Mouse (Mus musculus): ENCODE measurements around the gene Wiz. TPM values are rescaled to one million over a fixed set of nuclear protein-coding genes. Genes with fewer than 3 reads are reported as not detected.

Gene Wiz
- total RNA-seq, 2 experiments from 2014 or later, result 17.5 to 24.5 TPM

- no peak for DNase-seq
Measured at GRCm38 (mm10) chr17:32349037-32349732, 40.1 kb downstream of the Wiz start.

- DNase-seq, result no peak
Measured at GRCm38 (mm10) chr17:32348406-32348805, 40.8 kb downstream of the Wiz start.

GRCm38 (mm10) chr17:32341102-32341501 is 48.1 kb downstream of the Wiz start:
- no peak for DNase-seq

DNA sequence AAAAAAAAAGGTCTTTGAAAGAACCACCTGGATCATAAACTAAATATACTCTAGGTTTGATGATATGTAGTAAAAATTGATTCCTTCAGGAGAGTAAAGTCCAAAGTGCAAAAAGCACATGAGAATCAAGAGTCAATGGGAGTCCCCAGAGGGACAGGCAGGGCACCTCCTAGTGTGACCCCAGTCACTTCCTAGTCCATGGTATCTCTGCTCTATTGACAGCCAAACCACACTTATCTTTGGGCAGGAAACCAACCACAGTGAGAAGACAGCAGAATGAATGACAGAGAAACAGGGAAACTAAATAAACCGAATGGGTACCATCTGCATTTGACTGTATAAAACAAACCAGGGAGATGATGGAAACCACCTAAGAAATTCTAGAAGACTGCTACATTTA is 49.1 kb downstream of the Wiz start:
- DNase-seq, result no peak

GRCm38 (mm10) chr17:32335869-32336268 is 53.4 kb downstream of the Wiz start:
- no peak for DNase-seq

- no peak for DNase-seq
Measured at GRCm38 (mm10) chr17:32334921-32335320, 54.3 kb downstream of the Wiz start.

DNA sequence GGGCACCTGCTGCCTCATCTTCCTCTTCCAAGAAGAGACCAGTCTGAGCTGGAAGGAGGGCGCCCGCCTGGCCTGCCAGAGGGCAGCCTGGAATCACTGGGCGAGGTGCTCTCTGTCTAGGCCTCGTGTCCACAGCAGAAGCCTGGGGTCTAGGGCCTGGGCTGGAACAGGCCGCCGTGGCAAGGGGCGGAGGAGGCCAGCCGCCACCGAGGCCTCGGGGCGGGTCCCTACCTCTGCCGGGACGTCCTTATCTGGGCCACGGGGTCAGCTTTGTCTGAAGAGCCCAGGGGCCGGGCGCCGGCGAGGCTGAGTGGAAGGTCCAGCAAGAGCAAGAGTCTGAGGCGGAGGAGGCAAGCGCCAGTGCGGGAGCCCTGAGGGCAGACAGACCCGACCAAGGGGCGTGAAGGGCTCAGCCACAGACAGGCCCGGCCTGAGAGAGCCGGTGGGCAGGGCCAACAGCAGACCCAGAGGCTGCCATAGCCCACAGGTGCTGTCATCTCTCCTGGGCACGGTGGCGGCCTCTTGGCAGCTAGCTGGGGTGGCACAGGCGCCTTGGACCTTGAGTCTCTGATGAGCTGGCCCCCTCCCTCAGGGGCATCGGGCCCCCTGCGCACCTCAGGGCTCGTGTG is 55.5 kb downstream of the Wiz start:
- DNase-seq, result no peak

- DNase-seq, result no peak
Measured at GRCm38 (mm10) chr17:32327501-32327900, 61.7 kb downstream of the Wiz start.

DNA sequence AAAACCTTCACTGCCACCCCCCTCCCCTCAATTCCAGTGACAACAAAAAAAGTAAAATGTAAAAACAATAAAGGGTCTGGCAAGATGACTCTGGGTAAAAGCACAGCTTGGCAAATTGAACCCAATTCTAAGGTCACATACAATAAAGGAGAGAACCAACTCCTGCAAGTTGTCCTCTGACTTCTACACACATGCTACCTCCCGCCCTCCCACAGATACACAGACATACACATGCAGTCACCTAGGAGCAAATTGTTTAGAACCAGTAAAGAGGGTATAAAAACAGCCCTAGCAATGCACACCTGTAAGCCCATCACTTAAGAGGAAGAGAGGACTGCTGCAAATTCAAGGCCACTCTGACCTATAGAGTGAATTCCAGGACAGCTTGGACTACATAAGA is 66.4 kb downstream of the Wiz start:
- DNase-seq, result no peak

- DNase-seq, result no peak
Measured at GRCm38 (mm10) chr17:32321836-32322235, 67.4 kb downstream of the Wiz start.

DNA sequence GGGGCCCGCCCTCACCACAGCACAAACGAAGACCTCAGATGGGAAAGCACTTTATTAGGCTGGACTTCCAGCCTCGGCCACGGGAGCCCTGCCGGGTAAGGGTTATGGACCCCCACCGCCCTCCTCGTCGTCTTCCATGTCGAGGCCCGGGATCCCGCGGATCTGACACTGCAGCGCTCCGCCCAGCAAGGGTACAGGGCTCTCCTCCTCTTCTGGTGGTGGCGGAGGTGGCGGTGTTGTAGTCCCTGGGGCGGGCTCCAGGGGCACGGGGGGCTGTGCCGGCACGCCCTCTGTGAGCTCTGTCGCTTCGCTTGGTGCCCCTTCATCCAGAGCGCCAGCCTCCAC is 67.9 kb downstream of the Wiz start:
- no peak for DNase-seq

- DNase-seq, result peak; percentile 93
Measured at GRCm38 (mm10) chr17:32320597-32321389, 68.4 kb downstream of the Wiz start, which contains the start of gene Akap8. Gene Akap8, minus strand, starts transcription at chr17:32321238.

DNA sequence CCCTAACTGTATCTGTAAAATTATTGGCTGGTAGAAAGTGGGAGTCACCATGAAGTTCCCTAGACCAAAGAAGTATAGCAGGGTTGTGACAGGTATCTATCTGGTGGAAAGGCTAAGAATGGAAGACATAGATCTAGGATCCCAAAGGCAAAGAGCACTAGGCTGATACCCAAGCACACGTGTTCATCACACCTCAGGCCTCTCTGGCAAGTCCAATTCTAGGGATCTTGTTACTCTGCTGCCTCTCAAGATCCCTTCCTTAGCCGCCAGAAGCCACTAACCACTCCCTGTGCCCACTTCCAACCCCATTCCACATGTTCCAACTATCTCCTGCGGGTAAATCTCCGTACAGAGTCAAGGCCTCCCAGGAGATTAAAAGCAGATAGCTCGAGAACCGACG is 69.3 kb downstream of the Wiz start:
- DNase-seq, result no peak

GRCm38 (mm10) chr17:32317708-32318107 is 71.5 kb downstream of the Wiz start:
- no peak for DNase-seq

DNA sequence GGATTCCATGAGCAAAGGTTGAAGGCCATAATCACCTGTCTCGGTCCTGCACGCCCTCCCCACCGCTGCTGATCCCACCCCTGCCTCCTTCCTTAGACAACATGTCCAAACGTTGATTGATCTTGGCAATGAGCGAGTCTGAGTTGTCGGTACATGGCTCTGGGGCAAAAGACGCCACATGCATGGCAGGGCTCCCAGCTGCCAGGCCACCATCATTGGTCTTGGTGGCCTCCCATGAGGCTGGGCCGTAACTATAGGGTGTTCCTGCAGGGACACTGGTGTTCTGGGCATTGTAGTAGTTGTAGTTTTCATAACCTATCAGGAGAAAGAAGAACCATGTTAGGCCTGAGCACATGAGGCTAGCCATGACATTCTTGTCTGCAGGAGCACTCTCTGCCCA is 72.2 kb downstream of the Wiz start:
- DNase-seq, result no peak

- DNase-seq, result no peak
Measured at GRCm38 (mm10) chr17:32315560-32315959, 73.7 kb downstream of the Wiz start.

- DNase-seq, result no peak
Measured at GRCm38 (mm10) chr17:32313892-32314291, 75.3 kb downstream of the Wiz start.

DNA sequence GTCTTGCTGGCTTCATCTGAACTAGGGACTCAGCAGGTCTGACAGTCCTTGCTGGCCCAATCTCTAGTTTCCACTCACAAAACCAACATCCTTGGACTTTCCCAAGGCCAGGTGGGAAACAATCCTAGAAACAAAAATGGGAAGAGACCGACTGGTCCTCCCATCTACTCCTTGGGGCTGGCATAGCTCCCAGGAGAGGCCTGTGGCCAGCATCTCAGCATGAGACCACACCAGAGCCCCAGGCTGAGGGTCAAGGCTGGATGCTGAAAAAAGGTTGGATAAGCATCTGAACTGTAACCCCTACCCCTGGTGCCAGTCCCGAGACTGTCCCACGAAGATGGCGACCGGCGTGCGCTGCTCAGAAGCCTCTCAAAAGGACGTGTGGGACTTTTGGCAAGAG is 76.4 kb downstream of the Wiz start:
- DNase-seq, result no peak

DNA sequence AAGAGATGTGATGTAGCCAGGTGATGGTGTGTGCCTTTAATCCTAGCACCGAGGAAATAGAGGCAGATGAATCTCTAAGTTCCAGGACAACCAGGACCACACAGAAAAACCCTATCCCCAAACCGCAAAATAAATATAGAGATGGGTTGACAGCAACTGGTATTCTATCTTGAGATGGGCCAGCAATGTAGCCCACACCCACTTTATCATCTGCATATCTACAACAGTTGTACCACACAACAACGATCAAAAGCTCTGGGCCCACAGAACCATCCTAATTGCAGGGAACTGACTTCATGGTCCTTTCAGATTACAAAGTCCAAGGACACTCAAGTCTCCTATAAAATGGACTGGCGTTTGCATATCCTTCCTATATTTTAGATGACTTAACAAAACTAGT is 81.3 kb downstream of the Wiz start:
- DNase-seq, result no peak

All from gastrocnemius, postnatal 10 days (tissue).